Mouse (Mus musculus): ENCODE results near the gene Prcp.
A peak's percentile ranks its signal among the peaks of the same experiment; 100 is the strongest.
"Not testable (repeated sequence)": the region's sequence is repeated elsewhere in the genome, so short reads cannot be mapped to it uniquely, and the experiment has no call there.

Prcp gene

GRCm38 (mm10) chr7:92890618-92891230 is 16.5 kb downstream of the Prcp start:
- no peak for DNase-seq (ENCODE audit: low read depth, low spot score)

GRCm38 (mm10) chr7:92893478-92893877 is 19.2 kb downstream of the Prcp start:
- no peak for DNase-seq (ENCODE audit: low read depth, low spot score)

- DNase-seq (ENCODE audit: low read depth, low spot score): no peak
Observed at GRCm38 (mm10) chr7:92896036-92896435, 21.8 kb downstream of the Prcp start.

GRCm38 (mm10) chr7:92897021-92897420 is 22.8 kb downstream of the Prcp start:
- no peak for DNase-seq (ENCODE audit: low read depth, low spot score)

GRCm38 (mm10) chr7:92903360-92904038 is 29.2 kb downstream of the Prcp start:
- no peak for DNase-seq (ENCODE audit: low read depth, low spot score)

GRCm38 (mm10) chr7:92904285-92904684 is 30.0 kb downstream of the Prcp start:
- not testable (repeated sequence) for DNase-seq (ENCODE audit: low read depth, low spot score)

- DNase-seq (ENCODE audit: low read depth, low spot score): no peak
Observed at GRCm38 (mm10) chr7:92920172-92920856, 46.0 kb downstream of the Prcp start.

- DNase-seq (ENCODE audit: low read depth, low spot score): no peak
Observed at GRCm38 (mm10) chr7:92920857-92921172, 46.5 kb downstream of the Prcp start.

GRCm38 (mm10) chr7:92932792-92933191 is 58.5 kb downstream of the Prcp start:
- DNase-seq (ENCODE audit: low read depth, low spot score): no peak

- not testable (repeated sequence) for DNase-seq (ENCODE audit: low read depth, low spot score)
Observed at GRCm38 (mm10) chr7:92933308-92933948, 59.2 kb downstream of the Prcp start.

- DNase-seq (ENCODE audit: low read depth, low spot score): no peak
Observed at GRCm38 (mm10) chr7:92936747-92937146, 62.5 kb downstream of the Prcp start.

GRCm38 (mm10) chr7:92937955-92938354 is 63.7 kb downstream of the Prcp start:
- DNase-seq (ENCODE audit: low read depth, low spot score): peak; percentile 50

- no peak for DNase-seq (ENCODE audit: low read depth, low spot score)
Observed at GRCm38 (mm10) chr7:92939776-92940175, 65.5 kb downstream of the Prcp start.

GRCm38 (mm10) chr7:92950775-92951174 is 76.5 kb downstream of the Prcp start:
- no peak for DNase-seq (ENCODE audit: low read depth, low spot score)

- no peak for DNase-seq (ENCODE audit: low read depth, low spot score)
Observed at GRCm38 (mm10) chr7:92952210-92952609, 77.9 kb downstream of the Prcp start.

- no peak for DNase-seq (ENCODE audit: low read depth, low spot score)
Observed at GRCm38 (mm10) chr7:92959758-92960157, 85.5 kb downstream of the Prcp start.

- no peak for DNase-seq (ENCODE audit: low read depth, low spot score)
Observed at GRCm38 (mm10) chr7:92961876-92962275, 87.6 kb downstream of the Prcp start.

GRCm38 (mm10) chr7:92964754-92965501 is 90.7 kb downstream of the Prcp start:
- no peak for DNase-seq (ENCODE audit: low read depth, low spot score)

- DNase-seq (ENCODE audit: low read depth, low spot score): no peak
Observed at GRCm38 (mm10) chr7:92967381-92968127, 93.3 kb downstream of the Prcp start.

GRCm38 (mm10) chr7:92977429-92977828 is 103.2 kb downstream of the Prcp start:
- no peak for DNase-seq (ENCODE audit: low read depth, low spot score)

- DNase-seq (ENCODE audit: low read depth, low spot score): no peak
Observed at GRCm38 (mm10) chr7:92978225-92978624, 104.0 kb downstream of the Prcp start.

All from WW6 (cell line).